Mouse (Mus musculus) CH12.LX (cell line): Measurements from ENCODE around the gene Itih5. TPM values are rescaled to one million over a fixed set of nuclear protein-coding genes. Genes with fewer than 3 reads are reported as not detected.

ENCODE experiments used
- DNase-seq: peaks from one replicate; pipeline ENCODE4 v3.0.0-alpha.2; 2013; ENCODE audit errors: extremely low read depth
- H3K27ac ChIP-seq: 2 replicates; pipeline ENCODE4 v1.5.1; 2012; ENCODE audit warnings: low read depth, mild to moderate bottlenecking, control low read depth, moderate library complexity; ENCODE audit not compliant: insufficient read depth
- H3K27me3 ChIP-seq: replicated peaks from 2 replicates; pipeline ENCODE3; 2012; ENCODE audit warnings: inconsistent platforms
- H3K36me3 ChIP-seq, 2 experiments: replicated peaks in 1 of 2; 2 replicates each; pipeline versions ENCODE3 to v1.6.1; 2012; ENCODE audit warnings: inconsistent platforms in 1 of 2, low read length in 1 of 2, mild to moderate bottlenecking in 1 of 2, mixed read lengths in 1 of 2, moderate library complexity in 1 of 2; ENCODE audit not compliant: control insufficient read depth in 1 of 2, insufficient read depth in 1 of 2
- H3K4me1 ChIP-seq, 2 experiments: 2 replicates each; pipeline ENCODE4 v1.6.1; 2012; ENCODE audit warnings: inconsistent platforms in 1 of 2, moderate library complexity in 1 of 2; ENCODE audit not compliant: insufficient read depth in 2 of 2, control insufficient read depth in 1 of 2
- H3K4me2 ChIP-seq: 2 replicates; pipeline ENCODE4 v1.6.1; 2012; ENCODE audit warnings: low read depth, mild to moderate bottlenecking, control low read depth; ENCODE audit not compliant: poor library complexity, insufficient read depth, severe bottlenecking
- H3K4me3 ChIP-seq, 3 experiments: fragments of 150-350 bp in 1 of 3; sonication (generic) in 1 of 3; replicated peaks in 1 of 3; 2 replicates each; pipeline versions ENCODE3 to v1.5.1; 2011 to 2012; ENCODE audit warnings: low read depth in 2 of 3, low read length in 2 of 3, mild to moderate bottlenecking in 2 of 3, moderate library complexity in 2 of 3, control low read depth in 1 of 3, improper control_type of control experiment in 1 of 3, inconsistent platforms in 1 of 3, mixed read lengths in 1 of 3; ENCODE audit not compliant: poor library complexity in 1 of 3
- H3K79me2 ChIP-seq: replicated peaks from 2 replicates; pipeline ENCODE4 v1.6.1; 2012; ENCODE audit warnings: mild to moderate bottlenecking, moderate library complexity; ENCODE audit not compliant: control insufficient read depth, poor library complexity, insufficient read depth, severe bottlenecking; ENCODE audit errors: extremely low read depth
- H3K9ac ChIP-seq: 2 replicates; pipeline ENCODE4 v1.6.1; 2012; ENCODE audit warnings: low read depth, mild to moderate bottlenecking, control low read depth, moderate library complexity; ENCODE audit not compliant: insufficient read depth
- H3K9me3 ChIP-seq: replicated peaks from 2 replicates; pipeline ENCODE3; 2012; ENCODE audit warnings: low read length, inconsistent platforms, mixed read lengths
- BHLHE40 ChIP-seq: IDR thresholded peaks from 2 replicates; pipeline ENCODE4 v1.6.1; 2011; ENCODE audit warnings: mild to moderate bottlenecking, low read depth, low read length, improper control_type of control experiment
- CHD1 ChIP-seq: IDR thresholded peaks from 2 replicates; pipeline ENCODE4 v1.6.1; 2012; ENCODE audit warnings: low read depth, low read length, improper control_type of control experiment, inconsistent platforms
- CHD2 ChIP-seq: IDR thresholded peaks from 2 replicates; pipeline ENCODE4 v1.6.1; 2011; ENCODE audit warnings: low read length, improper control_type of control experiment
- ETS1 ChIP-seq: conservative IDR thresholded peaks from 2 replicates; pipeline ENCODE4 v1.6.1; 2012; ENCODE audit warnings: low read depth, mild to moderate bottlenecking, inconsistent platforms, low read length, improper control_type of control experiment, moderate library complexity
- KAT2A ChIP-seq: IDR thresholded peaks from 2 replicates; pipeline ENCODE4 v1.6.1; 2012; ENCODE audit warnings: low read length, improper control_type of control experiment, inconsistent platforms; ENCODE audit not compliant: insufficient replicate concordance
- MXI1 ChIP-seq: IDR thresholded peaks from 2 replicates; pipeline ENCODE4 v1.6.1; 2011; ENCODE audit warnings: mild to moderate bottlenecking, low read depth, low read length, improper control_type of control experiment
- MYC ChIP-seq: IDR thresholded peaks from 2 replicates; pipeline ENCODE4 v1.6.1; 2011; ENCODE audit warnings: low read depth, mild to moderate bottlenecking, improper control_type of control experiment, low read length
- PAX5 ChIP-seq: IDR thresholded peaks from 2 replicates; pipeline ENCODE4 v1.6.1; 2012; ENCODE audit warnings: low read length, inconsistent platforms, mixed read lengths
- POLR2AphosphoS2 ChIP-seq: IDR thresholded peaks from 2 replicates; pipeline ENCODE4 v1.6.1; 2011; ENCODE audit warnings: low read depth, low read length, improper control_type of control experiment
- RAD21 ChIP-seq: IDR thresholded peaks from 2 replicates; pipeline ENCODE4 v1.6.1; 2011; ENCODE audit warnings: low read depth, mild to moderate bottlenecking, low read length, improper control_type of control experiment, moderate library complexity
- SIN3A ChIP-seq: IDR thresholded peaks from 2 replicates; pipeline ENCODE4 v1.6.1; 2012; ENCODE audit warnings: low read length, improper control_type of control experiment, inconsistent platforms
- TBP ChIP-seq: conservative IDR thresholded peaks from 2 replicates; pipeline ENCODE4 v1.6.1; 2011; ENCODE audit warnings: low read depth, low read length, improper control_type of control experiment
- UBTF ChIP-seq: IDR thresholded peaks from 2 replicates; pipeline ENCODE4 v1.6.1; 2012; ENCODE audit warnings: low read depth, mild to moderate bottlenecking, inconsistent platforms, low read length, improper control_type of control experiment, moderate library complexity
- USF1 ChIP-seq: IDR thresholded peaks from 2 replicates; pipeline ENCODE4 v1.6.1; 2014; ENCODE audit warnings: low read depth, mild to moderate bottlenecking, inconsistent platforms, low read length, improper control_type of control experiment
- ZC3H11A ChIP-seq: IDR thresholded peaks from 2 replicates; pipeline ENCODE4 v1.6.1; 2012; ENCODE audit warnings: low read depth, mild to moderate bottlenecking, inconsistent platforms, low read length, improper control_type of control experiment
- ZMIZ1 ChIP-seq: IDR thresholded peaks from 2 replicates; pipeline ENCODE4 v1.6.1; 2012; ENCODE audit warnings: low read depth, mild to moderate bottlenecking, inconsistent platforms, low read length, improper control_type of control experiment
- dilution Hi-C: fragments of 300-500 bp; cut with MboI; formaldehyde crosslinking; loops from 2 replicates; pipeline ENCODE4 v1.14.3; 2020; ENCODE audit warnings: low sequenced_read_pairs; ENCODE audit not compliant: extremely low pct_unique_long_range_greater_than_20kb, extremely low pct_ligation_motif_present
- in situ Hi-C: fragments of 300-500 bp; cut with MboI; formaldehyde crosslinking; loops from 3 replicates; pipeline ENCODE4 v1.14.3; 2019; ENCODE audit warnings: low sequenced_read_pairs, low pct_ligation_motif_present, low pct_unique_long_range_greater_than_20kb, mixed read lengths
- polyA plus RNA-seq: library from polyadenylated mRNA; unstranded; fragments of >175 nt; gene quantifications from 2 replicates; pipeline ENCODE4 v1.2.1, GENCODE M21; 2012; ENCODE audit warnings: low read depth; ENCODE audit not compliant: insufficient read length
- total RNA-seq, 2 experiments: library from RNA; depleted of rRNA; stranded (reverse); fragments of 300-350 nt in 1 of 2; fragments of >200 nt in 1 of 2; gene quantifications; 2 replicates each; pipeline ENCODE4 v1.2.3; 2012 to 2014

Itih5 gene
- total and polyA plus RNA-seq, 3 experiments = 0.08 to 0.30 (median 0.11) TPM

DNA sequence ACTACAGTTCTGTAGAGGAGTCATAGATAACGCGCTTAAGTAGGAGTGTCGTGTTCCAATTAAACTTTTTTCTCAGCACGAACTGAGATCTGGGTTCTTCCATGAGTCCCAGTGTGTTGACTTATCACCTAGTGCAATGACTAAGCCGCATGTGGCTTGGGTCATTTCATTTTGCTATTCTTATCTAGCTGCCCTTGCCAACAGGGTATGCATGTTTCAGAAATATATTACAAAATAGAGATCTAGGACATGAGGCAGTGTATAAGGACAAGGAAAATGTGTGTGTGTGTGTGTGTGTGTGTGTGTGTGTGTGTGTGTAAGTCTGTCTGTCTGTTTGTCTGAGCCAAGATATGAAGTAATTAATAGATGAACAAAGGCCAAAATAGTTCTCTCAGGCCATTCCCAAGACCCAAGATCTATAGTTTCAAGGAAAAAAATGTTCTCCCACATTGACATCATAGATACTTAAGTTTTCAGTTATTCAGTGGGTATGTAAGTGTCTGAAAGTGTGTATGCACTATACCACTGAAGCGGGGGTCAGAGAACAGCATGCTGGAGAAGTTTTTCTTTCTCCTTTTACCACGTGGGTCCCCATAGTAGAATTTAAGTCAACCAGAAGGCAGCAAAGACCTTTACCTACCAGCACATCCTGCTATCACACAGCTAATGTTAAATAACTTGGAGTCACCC lies 62.6 kb downstream of the Itih5 start:
- dilution Hi-C loops = no loop called here

DNA sequence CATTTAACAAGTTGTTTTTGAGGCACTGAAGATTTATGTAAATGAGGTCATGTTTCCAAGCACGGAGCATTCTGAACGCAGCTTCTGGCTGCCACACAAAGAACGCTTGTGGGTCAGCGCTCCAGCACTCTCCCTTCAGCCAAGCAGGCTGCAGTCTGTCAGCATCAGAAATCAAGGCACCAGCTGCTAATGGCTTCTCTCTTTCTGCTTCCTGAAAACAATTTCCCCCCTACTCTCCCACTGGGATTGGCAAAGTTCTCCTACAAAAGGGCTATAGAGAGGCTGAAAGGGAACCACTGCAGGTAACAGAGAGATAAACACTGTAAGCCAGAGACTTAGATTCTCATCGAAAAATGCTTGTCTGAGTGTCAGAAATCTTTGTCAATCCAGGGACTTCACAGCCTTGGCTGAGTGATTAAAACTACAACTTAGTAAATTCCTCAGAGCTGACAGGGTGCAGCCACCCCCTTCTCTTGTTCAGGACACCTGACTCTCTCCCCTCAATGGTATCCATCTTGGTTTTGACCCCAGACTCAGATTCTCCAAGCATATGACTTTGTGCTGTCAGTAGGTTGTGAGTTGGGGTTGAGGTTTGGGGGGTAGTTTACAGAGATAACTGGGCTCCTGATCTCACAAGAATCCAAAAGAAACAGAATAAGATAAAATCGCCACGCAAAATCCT lies 63.3 kb downstream of the Itih5 start:
- Histone ChIP-seq H3K9ac (no peak overlapping the region), H3K36me3 (no peaks in the 10 kb centered on the region), H3K9me3 (no peaks in the 10 kb centered on the region), H3K4me2 (no peak overlapping the region)
- in situ Hi-C loops = no loop called here
- TF ChIP-seq ZC3H11A (no peak), SIN3A (no peak), KAT2A (no peak), ZMIZ1 (no peak)
- TF ChIP-seq, all 38 proteins: peak for 0
- no peaks in the 10 kb centered on the region for H3K79me2 ChIP-seq
- H3K4me3 ChIP-seq = no peak overlapping the region
- H3K4me1 ChIP-seq = peaks cover 0 to 8% of the 10 kb centered on the region in 2 experiments; a peak in 2 of 4 replicates
- no peak overlapping the region for H3K27ac ChIP-seq
- no peaks in the 10 kb centered on the region for H3K27me3 ChIP-seq
- dilution Hi-C loops = no loop called here
- no peak for DNase-seq

More for the DNA sequence above, 62.6 kb downstream of the Itih5 start:
- Histone ChIP-seq H3K79me2 (no peaks in the 10 kb centered on the region), H3K9ac (no peak overlapping the region), H3K4me2 (no peak overlapping the region), H3K9me3 (no peaks in the 10 kb centered on the region), H3K4me3 (no peak overlapping the region), H3K36me3 (no peaks in the 10 kb centered on the region), H3K4me1 (peaks cover 0 to 8% of the 10 kb centered on the region in 2 experiments; a peak in 2 of 4 replicates), H3K27me3 (no peaks in the 10 kb centered on the region), H3K27ac (no peak overlapping the region)
- TF ChIP-seq POLR2AphosphoS2 (no peak), MXI1 (no peak), PAX5 (no peak), USF1 (no peak), ETS1 (no peak), TBP (no peak), RAD21 (no peak), CHD2 (no peak), SIN3A (no peak), MYC (no peak), UBTF (no peak), ZMIZ1 (no peak), BHLHE40 (no peak), CHD1 (no peak)
- DNase-seq = no peak
- in situ Hi-C loops = no loop called here
